Mouse (Mus musculus) midbrain, embryonic 15.5 days (tissue): ENCODE data around the gene Filip1l. TPM values are rescaled to one million over a fixed set of nuclear protein-coding genes. Genes with fewer than 3 reads are reported as not detected.
A peak's percentile ranks its signal among the peaks of the same experiment; 100 is the strongest.

ENCODE experiments used
- ATAC-seq: fragments of 200-750 bp; cut with Nextera tagmentation; replicated peaks from 2 replicates; pipeline ENCODE4 v1.8.0; 2017; ENCODE audit warnings: moderate TSS enrichment
- H3K27ac ChIP-seq: fragments of 300-500 bp; sonication (generic); 2 replicates; pipeline ENCODE4 v1.5.1; 2015; ENCODE audit warnings: mild to moderate bottlenecking, inconsistent platforms
- H3K27me3 ChIP-seq: fragments of 300-500 bp; sonication (generic); replicated peaks from 2 replicates; pipeline ENCODE4 v1.6.1; 2015; ENCODE audit warnings: inconsistent platforms
- H3K36me3 ChIP-seq: fragments of 300-500 bp; sonication (generic); replicated peaks from 2 replicates; pipeline ENCODE4 v1.6.1; 2015; ENCODE audit warnings: inconsistent platforms
- H3K4me1 ChIP-seq: fragments of 300-500 bp; sonication (generic); 2 replicates; pipeline ENCODE4 v1.6.1; 2015; ENCODE audit warnings: inconsistent platforms
- H3K4me2 ChIP-seq: fragments of 300-500 bp; sonication (generic); 2 replicates; pipeline ENCODE4 v1.6.1; 2015; ENCODE audit warnings: inconsistent platforms, mild to moderate bottlenecking, moderate library complexity
- H3K4me3 ChIP-seq: fragments of 300-500 bp; sonication (generic); 2 replicates; pipeline ENCODE4 v1.5.1; 2015; ENCODE audit warnings: mild to moderate bottlenecking, inconsistent platforms
- H3K9ac ChIP-seq: fragments of 300-500 bp; sonication (generic); 2 replicates; pipeline ENCODE4 v1.6.1; 2015; ENCODE audit warnings: mild to moderate bottlenecking, inconsistent platforms
- H3K9me3 ChIP-seq: fragments of 300-500 bp; sonication (generic); 2 replicates; pipeline ENCODE4 v1.6.1; 2016; ENCODE audit warnings: inconsistent platforms
- WGBS: fragments of 180-500 bp; shearing (Covaris S2); methylation state at CpG from one replicate; pipeline ENCODE4 v1.1.7; 2015; ENCODE audit warnings: mixed read lengths; 5-methylcytosine and 5-hydroxymethylcytosine counted together
- polyA plus RNA-seq: library from polyadenylated mRNA; unstranded; fragments of >200 nt; fragmentation: Nextera tagmentation; extraction: Ambion mirVana; gene quantifications from 2 replicates; pipeline ENCODE4 v1.2.1, GENCODE M21; 2015

The Filip1l gene
- 1.9 and 2.5 TPM in 2 replicates for polyA plus RNA-seq

DNA sequence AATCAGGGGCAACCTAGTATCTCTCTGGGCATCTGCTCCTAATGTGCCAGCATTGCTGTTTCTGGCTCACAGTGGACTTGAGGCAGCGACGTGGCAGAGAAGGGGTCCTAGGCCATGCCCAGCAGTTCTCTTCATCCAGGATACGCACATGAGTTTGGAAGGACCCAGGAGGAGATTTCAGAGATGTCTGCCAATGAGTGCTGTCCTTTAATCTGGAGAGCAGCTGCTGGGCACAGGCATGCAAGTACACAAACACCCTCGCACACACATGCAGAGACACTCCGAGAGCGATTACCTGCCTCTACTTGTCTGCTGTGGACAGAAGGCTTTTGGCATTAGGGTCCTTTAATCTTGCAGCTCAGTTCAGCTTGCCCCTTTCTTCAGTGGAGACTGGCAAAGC, at the start of gene Filip1l:
TSS of gene Filip1l (plus strand) at position 343 of the 400 bp plus-strand sequence.
- Histone ChIP-seq H3K9me3 (no peaks in the 10 kb centered on the region), H3K27me3 (no peaks in the 10 kb centered on the region), H3K4me1 (no peaks in the 10 kb centered on the region), H3K9ac (no peak within 1 kb of the TSS), H3K4me3 (no peak within 1 kb of the TSS), H3K36me3 (no peaks in the 10 kb centered on the region), H3K27ac (no peak within 1 kb of the TSS), H3K4me2 (no peak within 1 kb of the TSS)
- peak; percentile 14; the same call in 1 of the 2 replicates for ATAC-seq
- WGBS = 79% methylated on average over 6 of the region's 6 CpGs

DNA sequence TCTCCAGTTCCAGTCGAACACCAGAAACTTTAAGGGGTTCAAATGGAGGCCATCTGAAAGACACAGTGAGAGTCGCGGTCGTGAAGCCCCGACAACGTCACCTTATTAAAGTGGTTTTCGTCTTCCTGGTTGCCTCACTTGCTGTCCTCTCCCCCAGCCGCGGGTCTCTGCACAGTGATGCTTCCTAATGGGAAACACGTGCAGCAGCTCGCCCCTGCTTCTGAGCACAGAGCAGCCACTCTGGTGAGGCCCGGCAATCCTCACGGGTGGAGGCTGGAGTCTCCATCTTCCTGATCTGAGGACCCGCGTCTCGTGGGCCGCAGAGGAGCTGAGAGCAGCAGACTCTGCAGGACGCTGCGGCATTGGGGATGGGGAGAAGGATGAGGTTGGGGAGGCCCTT, 49.2 kb upstream of the Filip1l start:
- Histone ChIP-seq H3K36me3 (no peaks in the 10 kb centered on the region), H3K9ac (no peak overlapping the region), H3K27me3 (no peaks in the 10 kb centered on the region), H3K4me1 (no peaks in the 10 kb centered on the region), H3K9me3 (no peaks in the 10 kb centered on the region), H3K4me3 (no peak overlapping the region), H3K4me2 (no peak overlapping the region), H3K27ac (no peak overlapping the region)
- 0 out of 2 replicates have a peak, but pooled peaks have one; percentile 40 for ATAC-seq
- 77% methylated on average over 19 of the region's 19 CpGs for WGBS

DNA sequence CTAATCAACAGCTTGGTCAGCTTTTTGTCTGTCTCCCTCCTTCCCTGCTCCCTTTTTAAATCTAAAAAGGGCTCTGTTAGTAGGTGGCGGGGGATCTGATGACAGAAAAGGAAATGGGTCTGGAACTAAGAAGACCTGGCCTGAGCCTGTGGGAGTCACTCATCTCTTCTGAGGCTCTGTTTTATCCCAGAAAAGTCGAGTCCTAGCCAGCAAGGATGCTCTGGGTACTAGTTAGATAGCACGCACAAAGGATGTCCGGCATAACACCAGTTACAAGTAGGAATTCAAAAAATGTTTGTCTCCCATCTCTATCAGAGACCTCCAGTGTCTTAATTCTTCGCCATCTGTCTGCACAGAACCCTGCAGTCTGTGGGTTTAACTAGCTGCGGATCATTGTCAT, 47.4 kb upstream of the Filip1l start:
- Histone ChIP-seq H3K4me2 (no peak overlapping the region), H3K9me3 (no peaks in the 10 kb centered on the region), H3K4me3 (no peak overlapping the region), H3K27me3 (no peaks in the 10 kb centered on the region), H3K4me1 (no peaks in the 10 kb centered on the region), H3K9ac (no peak overlapping the region), H3K36me3 (no peaks in the 10 kb centered on the region), H3K27ac (no peak overlapping the region)
- WGBS = 90% methylated on average over 6 of the region's 6 CpGs
- no peak for ATAC-seq

DNA sequence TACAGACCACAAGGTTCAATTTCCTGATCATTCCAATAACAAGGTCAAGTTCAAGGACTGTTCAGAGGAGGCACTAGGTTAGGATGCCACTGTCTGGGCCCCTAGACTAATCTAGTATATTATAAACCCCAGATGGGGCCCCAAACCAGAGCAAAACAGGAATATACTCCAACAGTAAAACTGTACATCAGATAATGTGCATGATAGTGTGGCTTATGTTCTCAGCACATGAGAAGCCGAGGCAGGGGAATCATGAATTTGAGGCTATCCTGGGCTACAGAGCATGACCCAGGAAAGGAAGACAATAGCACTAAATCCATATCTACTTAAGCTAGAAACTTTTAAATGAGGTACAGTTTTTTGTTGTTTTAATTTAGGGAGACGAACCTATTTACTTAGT, 40.8 kb upstream of the Filip1l start:
- ATAC-seq = no peak
- no peak overlapping the region for H3K9ac ChIP-seq
- no peaks in the 10 kb centered on the region for H3K27me3 ChIP-seq
- H3K9me3 ChIP-seq = no peaks in the 10 kb centered on the region
- no peak overlapping the region for H3K4me2 ChIP-seq
- H3K4me3 ChIP-seq = no peak overlapping the region
- H3K36me3 ChIP-seq = no peaks in the 10 kb centered on the region
- 88% methylated on average over 2 of the region's 2 CpGs for WGBS
- H3K27ac ChIP-seq = no peak overlapping the region
- no peaks in the 10 kb centered on the region for H3K4me1 ChIP-seq

DNA sequence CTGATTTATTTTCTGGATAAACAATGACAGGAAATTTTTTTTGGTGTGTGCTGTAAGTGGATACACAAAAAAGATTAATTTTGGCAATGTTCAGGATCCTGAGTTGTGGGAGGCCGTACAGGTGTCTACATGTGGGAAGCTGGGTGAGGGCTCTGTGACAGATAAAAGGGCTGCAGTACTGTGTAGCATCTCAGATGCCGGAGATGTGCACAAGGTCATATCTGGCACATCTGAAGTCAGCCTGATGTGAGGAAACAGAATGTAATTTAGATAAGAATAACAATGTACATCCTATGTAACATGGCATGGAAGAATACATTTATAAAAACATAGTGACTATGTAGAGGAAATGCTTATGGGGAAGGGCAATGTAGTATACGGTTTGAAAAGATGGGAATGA, 39.4 kb upstream of the Filip1l start:
- Histone ChIP-seq H3K27ac (no peak overlapping the region), H3K9me3 (no peaks in the 10 kb centered on the region), H3K4me1 (no peaks in the 10 kb centered on the region), H3K4me3 (no peak overlapping the region), H3K36me3 (no peaks in the 10 kb centered on the region), H3K4me2 (no peak overlapping the region), H3K9ac (no peak overlapping the region), H3K27me3 (no peaks in the 10 kb centered on the region)
- 91% methylated on average over 3 of the region's 3 CpGs for WGBS
- ATAC-seq = no peak

DNA sequence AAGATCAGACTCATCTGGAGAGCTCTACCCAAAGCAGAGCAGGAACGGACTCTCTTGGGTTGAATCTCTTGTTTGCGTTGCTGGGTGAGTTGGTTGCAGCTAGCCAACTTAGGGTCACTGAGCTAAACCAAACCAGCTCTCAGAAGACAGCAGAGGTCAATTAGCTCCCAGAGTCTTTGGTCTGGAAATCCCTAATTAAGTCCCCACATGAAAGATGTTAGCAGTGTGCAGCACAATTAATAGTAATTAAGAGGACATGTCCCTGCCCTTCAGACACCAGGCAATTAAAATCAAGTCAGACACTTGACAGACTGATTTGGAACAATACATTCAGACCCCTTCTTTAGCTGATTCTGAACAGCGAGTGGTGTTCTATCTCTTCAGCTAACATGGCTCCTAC, 38.7 kb upstream of the Filip1l start:
- Histone ChIP-seq H3K27ac (no peak overlapping the region), H3K9me3 (no peaks in the 10 kb centered on the region), H3K9ac (no peak overlapping the region), H3K36me3 (no peaks in the 10 kb centered on the region), H3K4me3 (no peak overlapping the region), H3K4me2 (no peak overlapping the region), H3K4me1 (no peaks in the 10 kb centered on the region), H3K27me3 (no peaks in the 10 kb centered on the region)
- no peak for ATAC-seq
- WGBS = 67% methylated on average over 3 of the region's 3 CpGs

DNA sequence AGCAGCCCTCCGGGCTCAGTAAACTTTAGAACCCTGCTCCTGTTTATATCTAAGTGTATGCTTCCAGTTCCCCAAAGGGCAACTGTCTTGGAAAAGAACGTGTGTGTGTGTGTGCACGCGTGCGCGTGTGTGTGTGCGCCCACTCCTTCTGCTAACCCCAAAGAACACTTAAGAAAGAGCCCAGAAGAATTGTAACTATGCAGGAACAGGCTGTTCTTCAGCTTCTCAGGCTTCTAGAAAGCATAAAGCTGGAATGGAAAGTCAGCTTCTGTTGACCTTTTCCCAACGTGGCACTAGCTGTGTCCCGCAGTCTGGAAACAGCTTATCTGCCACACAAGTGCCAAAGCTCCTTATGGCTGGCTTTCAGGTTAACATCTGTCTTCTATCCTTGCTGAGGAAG, 37.9 kb upstream of the Filip1l start:
- no peaks in the 10 kb centered on the region for H3K36me3 ChIP-seq
- ATAC-seq = no peak
- WGBS = 95% methylated on average over 9 of the region's 9 CpGs
- H3K27ac ChIP-seq = no peak overlapping the region
- H3K4me1 ChIP-seq = no peaks in the 10 kb centered on the region
- no peak overlapping the region for H3K9ac ChIP-seq
- no peaks in the 10 kb centered on the region for H3K9me3 ChIP-seq
- H3K27me3 ChIP-seq = no peaks in the 10 kb centered on the region
- no peak overlapping the region for H3K4me2 ChIP-seq
- H3K4me3 ChIP-seq = no peak overlapping the region

DNA sequence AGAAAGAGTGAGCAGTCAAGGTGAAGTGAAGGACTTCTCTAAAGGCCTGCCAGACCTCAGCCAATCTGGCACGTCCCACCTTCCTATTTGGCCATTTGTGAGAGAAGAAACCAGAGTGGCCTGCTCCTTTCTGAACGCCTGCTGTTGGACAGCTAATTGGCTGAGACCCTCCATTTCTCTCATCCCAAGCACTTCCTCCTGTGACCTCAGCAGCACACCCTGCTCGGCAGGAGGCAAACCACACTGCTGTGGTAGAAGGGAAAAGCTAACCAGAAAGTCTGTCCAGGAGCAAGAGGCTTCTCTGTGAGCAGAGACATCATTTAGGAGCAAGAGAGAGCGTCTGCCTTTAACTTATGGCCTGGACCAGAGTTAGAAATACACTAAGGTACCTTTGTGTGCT, 35.8 kb upstream of the Filip1l start:
- no peaks in the 10 kb centered on the region for H3K9me3 ChIP-seq
- no peaks in the 10 kb centered on the region for H3K36me3 ChIP-seq
- H3K27ac ChIP-seq = no peak overlapping the region
- no peak overlapping the region for H3K4me3 ChIP-seq
- H3K27me3 ChIP-seq = no peaks in the 10 kb centered on the region
- no peaks in the 10 kb centered on the region for H3K4me1 ChIP-seq
- H3K4me2 ChIP-seq = no peak overlapping the region
- H3K9ac ChIP-seq = no peak overlapping the region
- 84% methylated on average over 4 of the region's 4 CpGs for WGBS
- no peak for ATAC-seq

DNA sequence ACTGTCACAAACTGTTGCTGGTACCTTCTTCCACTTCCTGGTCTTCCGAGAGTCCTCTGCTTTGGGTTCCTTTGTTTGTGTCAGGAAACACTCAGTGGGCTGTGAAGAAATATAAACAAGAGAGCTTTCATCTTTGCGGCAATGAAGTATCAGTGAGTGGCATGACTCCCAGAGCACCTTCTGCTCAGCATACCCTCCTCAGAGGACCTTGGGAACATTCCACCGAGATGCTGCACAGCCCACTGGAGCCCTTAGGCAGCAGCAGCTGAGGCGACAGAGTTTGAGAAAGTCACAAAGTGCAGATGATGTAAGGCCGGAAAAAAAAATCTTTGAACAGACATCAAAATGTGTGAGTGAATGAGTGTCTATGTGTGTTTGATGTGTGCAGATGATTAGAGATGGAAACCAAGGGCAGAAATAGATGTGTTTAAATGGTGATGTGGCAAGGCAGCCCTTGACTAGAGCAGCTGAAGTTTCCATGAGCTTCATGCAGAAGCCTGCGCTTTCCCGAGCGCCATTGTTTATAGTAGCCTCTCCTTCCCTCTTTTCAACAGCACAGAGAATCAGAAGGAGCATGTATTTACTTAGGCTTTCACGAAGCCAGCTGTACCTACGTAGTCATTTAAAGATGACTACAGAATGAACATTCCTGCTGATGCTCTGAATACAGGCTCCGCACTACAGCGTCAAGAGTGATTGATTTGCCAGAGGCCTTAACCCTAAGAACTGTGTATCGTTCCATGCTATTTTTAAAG, 34.8 kb upstream of the Filip1l start:
- 68% methylated on average over 13 of the region's 13 CpGs for WGBS
- H3K4me2 ChIP-seq = no peak overlapping the region

DNA sequence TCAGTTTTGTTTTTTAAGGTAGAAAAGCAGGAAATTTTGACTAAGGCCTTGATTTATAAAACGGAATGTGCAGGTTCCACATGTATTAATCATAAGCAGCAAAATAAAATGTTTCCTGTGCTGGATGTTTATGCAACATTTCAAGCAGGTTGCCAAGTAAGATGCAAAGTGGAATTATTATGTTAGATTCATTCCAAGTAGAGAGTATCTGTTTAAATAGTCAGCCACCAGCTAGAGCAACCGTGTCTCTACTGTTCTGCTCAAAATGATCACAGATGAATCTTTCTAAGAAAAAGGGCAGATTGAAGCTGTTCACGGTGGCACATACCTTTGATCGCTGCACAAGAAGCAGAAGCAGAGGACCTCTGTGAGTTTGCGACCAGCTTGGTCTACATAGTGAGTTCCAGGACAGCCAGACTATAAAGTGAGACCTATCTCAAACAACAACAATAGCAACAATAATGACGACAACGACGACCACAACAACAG, 34.2 kb upstream of the Filip1l start:
- ATAC-seq = no peak

More for the DNA sequence above, 34.8 kb upstream of the Filip1l start:
- Histone ChIP-seq H3K36me3 (no peaks in the 10 kb centered on the region), H3K9me3 (no peaks in the 10 kb centered on the region), H3K9ac (no peak overlapping the region), H3K4me1 (no peaks in the 10 kb centered on the region), H3K4me3 (no peak overlapping the region), H3K27ac (no peak overlapping the region), H3K27me3 (no peaks in the 10 kb centered on the region)
- 0 out of 2 replicates have a peak, but pooled peaks have one; percentile 27 for ATAC-seq

DNA sequence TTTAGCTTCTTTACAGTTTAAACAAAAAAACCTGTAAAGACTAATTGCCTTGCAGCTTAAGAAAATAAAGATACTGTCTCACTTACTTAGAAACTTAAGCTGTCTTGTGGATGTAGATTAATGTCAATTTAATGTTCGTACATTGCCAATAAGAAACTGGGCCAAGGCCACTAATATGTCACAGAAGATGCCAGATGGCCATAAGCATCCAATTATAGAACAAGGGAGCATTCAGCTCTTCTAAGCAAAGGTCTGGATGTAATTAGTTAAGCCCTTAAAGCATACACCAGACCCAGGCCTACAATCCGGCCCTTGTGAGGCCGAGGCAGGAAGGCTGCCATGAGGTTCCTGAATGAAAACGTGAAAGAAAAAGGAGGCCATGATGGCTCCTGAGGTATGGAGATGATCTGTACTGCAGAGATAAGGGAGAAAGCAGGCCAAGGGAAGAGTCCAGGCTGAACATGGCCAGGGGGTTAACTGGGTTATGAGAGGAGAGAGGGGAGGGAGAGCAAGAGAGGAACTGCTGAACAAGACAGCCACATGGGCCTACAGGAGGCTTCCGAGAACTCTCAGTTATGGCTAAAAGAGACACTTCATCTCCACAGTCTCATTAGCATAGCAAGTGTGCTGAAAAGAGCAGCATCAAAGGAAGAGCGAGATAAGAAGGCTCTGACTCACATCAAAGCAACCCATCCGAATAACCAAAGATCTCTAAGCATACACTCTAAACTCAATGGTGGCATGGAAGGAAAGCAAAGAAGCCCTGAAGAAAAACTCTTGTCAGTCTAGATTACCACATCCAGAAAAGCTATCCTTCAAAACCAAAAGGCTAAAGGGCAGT, 33.4 kb upstream of the Filip1l start:
- WGBS = 65% methylated on average over 7 of the region's 7 CpGs

More for the DNA sequence above, 34.2 kb upstream of the Filip1l start:
- H3K4me1 ChIP-seq = no peaks in the 10 kb centered on the region
- no peak overlapping the region for H3K4me2 ChIP-seq
- no peak overlapping the region for H3K9ac ChIP-seq
- H3K36me3 ChIP-seq = no peaks in the 10 kb centered on the region
- H3K27ac ChIP-seq = no peak overlapping the region
- no peaks in the 10 kb centered on the region for H3K9me3 ChIP-seq
- no peak overlapping the region for H3K4me3 ChIP-seq
- WGBS = 86% methylated on average over 8 of the region's 8 CpGs
- no peaks in the 10 kb centered on the region for H3K27me3 ChIP-seq

DNA sequence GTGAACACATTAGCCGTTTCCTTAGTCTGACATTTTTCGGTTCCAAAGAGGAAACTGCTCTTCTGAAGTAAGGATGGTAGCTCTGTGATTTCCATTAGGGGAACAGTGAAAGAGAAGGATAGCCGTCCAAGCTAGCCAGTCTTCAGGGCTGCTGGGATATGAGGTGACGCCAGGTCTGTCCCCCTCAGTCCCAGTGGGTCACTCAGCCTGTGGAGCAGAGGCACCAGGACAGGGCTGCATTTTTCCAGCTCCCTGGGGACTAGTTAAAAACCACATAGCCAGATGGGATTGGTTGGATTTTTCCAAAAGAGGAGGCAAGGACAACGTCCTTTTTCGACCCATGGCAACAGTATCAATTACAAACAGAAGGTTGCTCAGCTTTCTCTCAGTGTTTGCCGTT, 25.9 kb upstream of the Filip1l start:
- Histone ChIP-seq H3K4me2 (no peak overlapping the region), H3K4me1 (no peaks in the 10 kb centered on the region), H3K9me3 (no peaks in the 10 kb centered on the region), H3K27me3 (no peaks in the 10 kb centered on the region), H3K9ac (no peak overlapping the region), H3K36me3 (no peaks in the 10 kb centered on the region), H3K4me3 (no peak overlapping the region), H3K27ac (no peak overlapping the region)
- WGBS = 77% methylated on average over 7 of the region's 7 CpGs
- ATAC-seq = no peak

More for the DNA sequence above, 33.4 kb upstream of the Filip1l start:
- H3K9ac ChIP-seq = no peak overlapping the region
- H3K4me3 ChIP-seq = no peak overlapping the region
- no peak for ATAC-seq
- H3K4me1 ChIP-seq = no peaks in the 10 kb centered on the region
- no peaks in the 10 kb centered on the region for H3K9me3 ChIP-seq
- no peaks in the 10 kb centered on the region for H3K27me3 ChIP-seq
- H3K36me3 ChIP-seq = no peaks in the 10 kb centered on the region
- H3K27ac ChIP-seq = no peak overlapping the region
- H3K4me2 ChIP-seq = no peak overlapping the region
